Mouse (Mus musculus) testis, adult 2 months (tissue): ENCODE data around the gene E4f1.

Experiments used
- CTCF ChIP-seq: fragments of 200-500 bp; IDR thresholded peaks from 2 replicates; pipeline ENCODE4 v1.5.1; 2012; ENCODE audit warnings: low read depth, mild to moderate bottlenecking, inconsistent platforms, low read length, moderate library complexity; ENCODE audit not compliant: control insufficient read depth, insufficient read depth, insufficient replicate concordance
- POLR2A ChIP-seq: fragments of 200-500 bp; IDR thresholded peaks from 2 replicates; pipeline ENCODE4 v1.6.1; 2012; ENCODE audit warnings: low read depth, mild to moderate bottlenecking, inconsistent platforms, low read length, moderate library complexity; ENCODE audit not compliant: control insufficient read depth

DNA sequence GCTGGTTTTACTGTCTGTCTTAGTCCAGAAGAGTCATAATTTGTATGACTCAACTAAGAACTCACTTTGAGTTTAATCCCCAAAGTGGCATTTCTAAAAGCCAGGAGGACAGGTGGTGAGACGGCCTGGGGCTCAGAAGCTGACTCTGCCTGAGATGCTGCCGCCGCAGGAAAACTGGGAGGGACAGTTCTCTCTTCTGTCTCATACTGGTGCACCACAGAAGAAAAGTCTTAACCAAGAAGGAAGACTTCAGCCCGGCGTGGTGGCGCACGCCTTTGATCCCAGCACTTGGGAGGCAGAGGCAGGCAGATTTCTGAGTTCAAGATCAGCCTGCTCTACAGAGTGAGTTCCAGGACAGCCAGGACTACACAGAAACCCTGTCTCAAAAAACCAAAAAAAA is 44.2 kb downstream of the E4f1 start:
- TF ChIP-seq CTCF (no peak), POLR2A (no peak)
